Mouse (Mus musculus) MEL (cell line): Measurements from ENCODE around the gene Cacng4.

Experiments used
- CHD2 ChIP-seq: IDR thresholded peaks from 2 replicates; pipeline ENCODE4 v1.6.1; 2011; ENCODE audit warnings: low read length, improper control_type of control experiment
- CTCF ChIP-seq, 3 experiments: IDR thresholded peaks in 2 of 3; conservative IDR thresholded peaks in 1 of 3; 2 replicates each; pipeline ENCODE4 v1.5.1; 2011 to 2012; ENCODE audit warnings: low read length in 3 of 3, low read depth in 2 of 3, mild to moderate bottlenecking in 2 of 3, improper control_type of control experiment in 1 of 3, inconsistent platforms in 1 of 3, mixed read lengths in 1 of 3, moderate library complexity in 1 of 3; ENCODE audit not compliant: control insufficient read depth in 1 of 3, insufficient read depth in 1 of 3, poor library complexity in 1 of 3, severe bottlenecking in 1 of 3
- EP300 ChIP-seq, 2 experiments: IDR thresholded peaks; 2 replicates each; pipeline ENCODE4 v1.6.1; 2011; ENCODE audit warnings: improper control_type of control experiment in 2 of 2, low read length in 2 of 2, low read depth in 1 of 2, mild to moderate bottlenecking in 1 of 2
- ETS1 ChIP-seq: IDR thresholded peaks from 2 replicates; pipeline ENCODE4 v1.6.1; 2012; ENCODE audit warnings: low read depth, mild to moderate bottlenecking, inconsistent platforms, low read length, improper control_type of control experiment, moderate library complexity
- GABPA ChIP-seq: IDR thresholded peaks from 2 replicates; pipeline ENCODE4 v1.6.1; 2012; ENCODE audit warnings: low read depth, mild to moderate bottlenecking, inconsistent platforms, low read length, improper control_type of control experiment, moderate library complexity
- HCFC1 ChIP-seq: IDR thresholded peaks from 2 replicates; pipeline ENCODE4 v1.6.1; 2012; ENCODE audit warnings: low read depth, mild to moderate bottlenecking, inconsistent platforms, low read length, improper control_type of control experiment, moderate library complexity
- MAZ ChIP-seq: IDR thresholded peaks from 2 replicates; pipeline ENCODE4 v1.6.1; 2012; ENCODE audit warnings: low read depth, mild to moderate bottlenecking, inconsistent platforms, low read length, improper control_type of control experiment
- POLR2A ChIP-seq, 2 experiments: IDR thresholded peaks; 2 replicates each; pipeline ENCODE4 v1.6.1; 2011 to 2012; ENCODE audit warnings: low read length in 2 of 2, mild to moderate bottlenecking in 2 of 2, control low read depth in 1 of 2, improper control_type of control experiment in 1 of 2, low read depth in 1 of 2, moderate library complexity in 1 of 2; ENCODE audit not compliant: control insufficient read depth in 1 of 2, insufficient read depth in 1 of 2, poor library complexity in 1 of 2
- POLR2AphosphoS5 ChIP-seq: IDR thresholded peaks from 2 replicates; pipeline ENCODE4 v1.6.1; 2012; ENCODE audit warnings: low read depth, borderline replicate concordance, mild to moderate bottlenecking, inconsistent platforms, low read length, moderate library complexity, mixed read lengths
- TAL1 ChIP-seq: IDR thresholded peaks from 2 replicates; pipeline ENCODE4 v1.6.1; 2012; ENCODE audit warnings: mild to moderate bottlenecking, inconsistent platforms, low read length, moderate library complexity, mixed read lengths
- UBTF ChIP-seq: IDR thresholded peaks from 2 replicates; pipeline ENCODE4 v1.6.1; 2012; ENCODE audit warnings: low read depth, mild to moderate bottlenecking, inconsistent platforms, low read length, improper control_type of control experiment, moderate library complexity, borderline replicate concordance; ENCODE audit not compliant: insufficient read depth
- USF1 ChIP-seq: IDR thresholded peaks from 2 replicates; pipeline ENCODE4 v1.6.1; 2014; ENCODE audit warnings: low read depth, mild to moderate bottlenecking, inconsistent platforms, low read length, improper control_type of control experiment, moderate library complexity
- ZMIZ1 ChIP-seq: IDR thresholded peaks from 2 replicates; pipeline ENCODE4 v1.6.1; 2012; ENCODE audit warnings: low read depth, mild to moderate bottlenecking, inconsistent platforms, low read length, improper control_type of control experiment, moderate library complexity

- TF ChIP-seq UBTF (no peak), CTCF (IDR thresholded peaks at IDR 0.05 in 2 of 3, conservative IDR thresholded peaks at IDR 0.05 in 1 of 3; ENCODE audit: control insufficient read depth in 1 of 3, insufficient read depth in 1 of 3, low read depth in 2 of 3, low read length in 3 of 3, poor library complexity in 1 of 3, severe bottlenecking in 1 of 3) (no peak), GABPA (no peak), POLR2A (IDR thresholded peaks at IDR 0.05; ENCODE audit: control insufficient read depth in 1 of 2, insufficient read depth in 1 of 2, low read depth in 1 of 2, low read length in 2 of 2, poor library complexity in 1 of 2) (no peak), EP300 (IDR thresholded peaks at IDR 0.05; ENCODE audit: low read depth in 1 of 2, low read length in 2 of 2) (no peak), MAZ (no peak), USF1 (no peak), ETS1 (no peak), CHD2 (no peak), ZMIZ1 (no peak), HCFC1 (no peak), POLR2AphosphoS5 (no peak), TAL1 (no peak)
These were observed 80.0 kb downstream of the Cacng4 start for GRCm38 (mm10) chr11:107714368-107714767.
